Mouse (Mus musculus): ENCODE results near the gene Ccdc96. TPM values are rescaled to one million over a fixed set of nuclear protein-coding genes. Genes with fewer than 3 reads are reported as not detected.

The Ccdc96 gene
- polyA plus RNA-seq, 1 experiment from 2014 or later, result 3.0 TPM

DNA sequence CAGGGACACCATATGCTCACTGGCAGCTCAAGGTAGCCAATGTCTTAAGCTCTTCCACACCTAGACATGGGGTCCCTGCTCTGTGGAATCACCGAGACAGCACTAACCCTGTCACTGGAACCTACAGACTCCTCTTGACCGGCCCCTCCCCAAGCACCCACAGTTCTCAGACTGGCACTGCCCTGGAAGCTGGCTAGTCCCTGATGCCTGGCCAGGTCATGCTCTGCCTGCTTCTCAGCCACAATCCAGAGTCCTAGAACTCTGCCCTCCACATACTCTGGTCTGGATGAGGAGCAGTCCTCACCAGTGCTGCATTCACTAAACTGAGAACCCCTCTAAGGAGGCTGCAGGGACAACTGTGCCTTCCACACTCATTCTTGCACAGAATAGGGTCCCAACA lies 26.6 kb downstream of the Ccdc96 start:
- no peak for ATAC-seq (replicated peaks)
- Histone ChIP-seq H3K4me1 (no peaks in the 10 kb centered on the region), H3K36me3 (peaks cover 89% of the 10 kb centered on the region), H3K4me3 (no peak overlapping the region), H3K27me3 (no peaks in the 10 kb centered on the region), H3K4me2 (replicated peaks) (no peak overlapping the region), H3K9ac (replicated peaks) (no peak overlapping the region), H3K9me3 (no peaks in the 10 kb centered on the region), H3K27ac (replicated peaks) (no peak overlapping the region)
- WGBS, result 93% methylated on average over 2 of the region's 2 CpGs

DNA sequence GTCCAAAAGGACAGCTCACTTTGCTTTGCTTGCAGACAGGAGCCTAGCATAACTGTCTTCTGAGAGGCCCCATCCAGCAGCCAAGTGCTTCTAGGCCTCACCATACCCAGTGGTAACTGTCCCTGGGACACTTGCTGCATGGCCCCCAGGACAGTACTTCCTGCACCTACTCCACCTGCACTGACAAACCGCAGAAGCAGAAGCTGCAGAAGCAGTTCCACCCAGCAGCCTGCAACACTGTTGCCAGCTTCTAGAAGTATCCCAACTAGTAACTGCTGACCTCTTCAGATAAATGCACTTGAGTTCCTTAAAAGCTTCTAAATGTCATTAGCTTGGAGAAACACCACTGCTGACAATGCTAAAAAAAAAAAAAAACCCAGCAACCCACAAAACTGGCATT lies 30.7 kb downstream of the Ccdc96 start:
- Histone ChIP-seq H3K27ac (replicated peaks) (no peak overlapping the region), H3K27me3 (no peaks in the 10 kb centered on the region), H3K4me1 (no peaks in the 10 kb centered on the region), H3K9me3 (no peaks in the 10 kb centered on the region), H3K4me2 (replicated peaks) (no peak overlapping the region), H3K36me3 (peaks cover 91% of the 10 kb centered on the region), H3K4me3 (no peak overlapping the region), H3K9ac (replicated peaks) (no peak overlapping the region)
- WGBS, result 96% methylated on average over 1 of the region's 1 CpGs
- no peak for ATAC-seq (replicated peaks)

DNA sequence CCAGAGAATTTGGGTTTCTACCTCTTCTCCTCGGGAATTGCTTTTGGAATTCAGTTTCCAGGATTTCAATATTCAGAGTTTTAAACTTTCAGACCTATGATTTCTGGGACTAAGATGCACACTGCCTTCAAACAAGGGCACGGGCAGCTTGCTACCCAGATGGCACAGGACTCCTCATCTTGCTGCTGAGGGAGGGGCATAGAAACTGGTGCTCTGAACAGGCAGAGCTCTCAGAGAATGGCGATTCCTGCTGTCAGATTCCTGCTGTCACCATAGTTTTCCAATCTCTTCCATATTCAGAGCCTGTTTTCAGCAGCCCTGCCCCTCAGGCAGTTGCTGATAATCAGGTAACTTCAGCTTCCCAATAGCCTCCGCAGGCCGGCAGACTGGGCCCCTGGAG lies 31.2 kb downstream of the Ccdc96 start:
- Histone ChIP-seq H3K27me3 (no peaks in the 10 kb centered on the region), H3K9me3 (no peaks in the 10 kb centered on the region), H3K9ac (replicated peaks) (no peak overlapping the region), H3K4me1 (no peaks in the 10 kb centered on the region), H3K4me2 (replicated peaks) (no peak overlapping the region), H3K36me3 (peaks cover 91% of the 10 kb centered on the region), H3K27ac (replicated peaks) (no peak overlapping the region), H3K4me3 (no peak overlapping the region)
- 85% methylated on average over 5 of the region's 5 CpGs for WGBS
- ATAC-seq (replicated peaks), result no peak

DNA sequence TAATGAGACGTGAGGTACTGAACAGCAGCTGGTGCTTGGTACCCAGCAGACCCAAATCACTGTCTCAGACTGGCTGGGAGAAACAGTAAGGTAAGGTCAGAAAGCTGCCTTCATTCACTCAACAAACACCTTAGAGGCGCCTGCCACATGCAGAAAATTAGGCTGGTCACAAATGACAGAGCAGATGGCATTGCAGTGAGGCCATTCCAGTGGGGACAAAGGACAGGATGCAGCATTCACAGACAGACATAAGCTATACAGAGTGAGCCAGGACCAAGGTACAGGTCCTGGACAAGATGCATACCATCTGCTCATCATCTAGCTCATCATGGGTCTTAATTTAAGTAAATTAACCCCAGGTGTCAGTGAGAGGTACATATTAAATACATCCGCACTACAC lies 33.2 kb downstream of the Ccdc96 start:
- Histone ChIP-seq H3K27me3 (no peaks in the 10 kb centered on the region), H3K9me3 (no peaks in the 10 kb centered on the region), H3K36me3 (peaks cover 91% of the 10 kb centered on the region), H3K27ac (replicated peaks) (no peak overlapping the region), H3K9ac (replicated peaks) (no peak overlapping the region), H3K4me1 (no peaks in the 10 kb centered on the region), H3K4me3 (no peak overlapping the region), H3K4me2 (replicated peaks) (no peak overlapping the region)
- no peak for ATAC-seq (replicated peaks)
- WGBS, result 90% methylated on average over 3 of the region's 3 CpGs

DNA sequence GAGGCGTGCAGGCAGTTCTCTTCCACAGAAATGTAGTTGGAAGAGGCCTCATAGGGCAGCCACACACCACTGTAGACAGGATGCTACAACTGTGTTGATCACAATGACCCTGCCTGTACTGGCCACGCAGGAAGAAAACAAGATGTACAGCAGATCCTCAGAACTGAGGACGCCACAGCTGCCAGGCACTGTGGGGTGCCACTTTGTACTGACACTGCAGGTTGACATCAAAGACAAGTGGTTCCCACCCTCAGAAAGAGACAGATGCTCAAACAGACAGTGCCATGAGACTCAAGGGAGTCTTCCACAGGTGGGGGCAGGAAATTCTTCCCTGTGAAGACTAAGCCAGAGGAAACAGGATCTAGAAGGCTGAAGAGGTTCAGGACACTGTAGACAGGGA lies 35.4 kb downstream of the Ccdc96 start:
- Histone ChIP-seq H3K27ac (replicated peaks) (no peak overlapping the region), H3K4me2 (replicated peaks) (no peak overlapping the region), H3K4me1 (no peaks in the 10 kb centered on the region), H3K4me3 (no peak overlapping the region), H3K9ac (replicated peaks) (no peak overlapping the region), H3K9me3 (no peaks in the 10 kb centered on the region), H3K36me3 (peaks cover 87% of the 10 kb centered on the region), H3K27me3 (no peaks in the 10 kb centered on the region)
- 86% methylated on average over 3 of the region's 3 CpGs for WGBS
- no peak for ATAC-seq (replicated peaks)

DNA sequence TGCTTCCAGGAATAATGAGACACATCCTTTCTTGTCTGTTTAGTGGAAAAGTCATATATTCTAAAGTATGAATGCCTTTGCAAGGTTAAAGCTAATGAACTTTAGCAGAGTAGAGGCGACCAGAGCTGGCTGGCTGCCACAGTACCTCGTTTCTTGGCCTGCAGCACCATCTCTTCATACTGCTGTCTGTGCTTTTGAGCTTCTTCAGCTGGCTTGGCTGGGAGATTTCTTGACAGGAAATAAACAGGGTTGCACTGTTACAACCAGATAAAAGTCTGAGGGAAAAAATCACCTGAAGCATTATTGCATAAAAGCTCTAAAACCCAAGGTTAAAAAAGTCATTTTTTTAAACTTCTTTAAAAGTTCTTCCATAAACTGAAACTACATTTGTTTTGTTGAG lies 38.4 kb downstream of the Ccdc96 start:
- Histone ChIP-seq H3K4me3 (no peak overlapping the region), H3K4me1 (peaks cover 15% of the 10 kb centered on the region), H3K4me2 (replicated peaks) (no peak overlapping the region), H3K36me3 (peaks cover 65% of the 10 kb centered on the region), H3K27me3 (no peaks in the 10 kb centered on the region), H3K9me3 (no peaks in the 10 kb centered on the region), H3K27ac (replicated peaks) (no peak overlapping the region), H3K9ac (replicated peaks) (no peak overlapping the region)
- ATAC-seq (replicated peaks), result no peak
- 63% methylated on average over 2 of the region's 2 CpGs for WGBS

DNA sequence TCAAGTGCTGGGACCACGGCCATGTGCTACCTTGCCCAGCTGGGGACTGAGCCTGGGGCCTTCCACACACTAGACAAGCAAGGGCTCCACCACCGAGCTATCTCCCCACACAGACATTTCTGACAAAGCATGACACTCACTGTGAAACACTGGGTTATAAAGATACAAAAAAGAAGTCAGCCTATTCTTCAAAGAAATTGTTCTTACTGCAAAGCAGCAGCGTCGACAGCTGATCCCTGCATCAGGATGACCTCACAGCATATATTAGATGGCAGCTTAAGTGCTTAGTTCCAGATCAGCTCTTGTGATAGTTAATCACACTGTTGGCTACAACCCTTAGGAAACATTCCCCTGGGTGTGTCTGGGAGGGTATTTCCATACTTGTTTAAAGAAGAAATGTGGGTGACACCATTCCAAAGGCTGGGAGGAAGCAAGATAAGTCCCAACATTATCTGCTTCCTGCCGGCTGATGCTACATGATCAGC lies 38.9 kb downstream of the Ccdc96 start:
- Histone ChIP-seq H3K4me2 (replicated peaks) (no peak overlapping the region), H3K4me1 (peaks cover 20% of the 10 kb centered on the region), H3K9ac (replicated peaks) (no peak overlapping the region), H3K27me3 (no peaks in the 10 kb centered on the region), H3K4me3 (no peak overlapping the region), H3K36me3 (peaks cover 60% of the 10 kb centered on the region), H3K27ac (replicated peaks) (no peak overlapping the region), H3K9me3 (no peaks in the 10 kb centered on the region)
- WGBS, result 94% methylated on average over 5 of the region's 5 CpGs
- ATAC-seq (replicated peaks), result no peak

DNA sequence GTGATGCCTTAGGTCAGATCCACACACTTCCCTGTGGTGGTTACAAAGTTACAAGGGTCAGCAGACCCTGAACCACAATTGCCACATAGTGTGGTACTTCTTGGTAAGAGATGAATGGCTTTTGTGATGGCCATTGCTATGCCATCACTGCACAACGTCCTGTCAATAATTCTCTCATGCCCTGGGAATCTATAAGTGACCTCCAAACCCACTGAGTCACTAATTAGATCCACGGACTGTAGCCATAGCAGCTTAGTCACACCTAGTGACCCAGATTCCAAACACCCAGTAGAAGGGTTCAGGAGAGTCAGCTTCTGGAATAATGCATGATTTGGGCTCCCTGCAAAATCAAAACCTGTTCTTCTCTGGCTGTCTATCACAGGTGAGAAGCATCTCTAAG lies 40.8 kb downstream of the Ccdc96 start:
- WGBS, result 71% methylated on average over 2 of the region's 2 CpGs
- Histone ChIP-seq H3K36me3 (peaks cover 40% of the 10 kb centered on the region), H3K9me3 (no peaks in the 10 kb centered on the region), H3K9ac (replicated peaks) (no peak overlapping the region), H3K27ac (replicated peaks) (no peak overlapping the region), H3K4me3 (no peak overlapping the region), H3K4me2 (replicated peaks) (no peak overlapping the region), H3K27me3 (no peaks in the 10 kb centered on the region), H3K4me1 (peaks cover 34% of the 10 kb centered on the region)
- no peak for ATAC-seq (replicated peaks)

DNA sequence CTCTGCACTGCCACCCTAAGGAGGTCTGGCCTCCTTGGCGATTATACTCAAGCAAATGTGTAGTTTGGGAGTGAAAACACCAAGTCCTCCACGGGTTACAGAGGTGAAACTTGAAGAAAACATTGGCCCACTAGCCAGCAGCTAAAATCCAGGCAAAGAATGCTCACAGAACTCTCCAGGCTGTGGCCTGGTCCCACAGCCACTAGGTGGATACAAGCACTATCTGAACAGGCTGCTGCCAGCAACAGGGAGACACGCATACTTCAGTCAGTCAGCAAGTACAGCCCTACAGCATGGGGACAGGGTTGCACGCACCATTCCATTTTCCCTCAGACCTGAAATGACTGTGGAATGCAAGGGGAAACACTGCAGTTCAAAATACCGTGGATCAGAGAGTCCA lies 41.9 kb downstream of the Ccdc96 start:
- no peak overlapping the region for H3K4me2 ChIP-seq (replicated peaks)
- no peak overlapping the region for H3K4me3 ChIP-seq
- peaks cover 40% of the 10 kb centered on the region for H3K4me1 ChIP-seq
- no peak overlapping the region for H3K9ac ChIP-seq (replicated peaks)
- 78% methylated on average over 5 of the region's 5 CpGs for WGBS
- H3K27me3 ChIP-seq, result no peaks in the 10 kb centered on the region
- ATAC-seq (replicated peaks), result no peak
- no peaks in the 10 kb centered on the region for H3K9me3 ChIP-seq
- H3K36me3 ChIP-seq, result peaks cover 30% of the 10 kb centered on the region
- H3K27ac ChIP-seq (replicated peaks), result no peak overlapping the region

DNA sequence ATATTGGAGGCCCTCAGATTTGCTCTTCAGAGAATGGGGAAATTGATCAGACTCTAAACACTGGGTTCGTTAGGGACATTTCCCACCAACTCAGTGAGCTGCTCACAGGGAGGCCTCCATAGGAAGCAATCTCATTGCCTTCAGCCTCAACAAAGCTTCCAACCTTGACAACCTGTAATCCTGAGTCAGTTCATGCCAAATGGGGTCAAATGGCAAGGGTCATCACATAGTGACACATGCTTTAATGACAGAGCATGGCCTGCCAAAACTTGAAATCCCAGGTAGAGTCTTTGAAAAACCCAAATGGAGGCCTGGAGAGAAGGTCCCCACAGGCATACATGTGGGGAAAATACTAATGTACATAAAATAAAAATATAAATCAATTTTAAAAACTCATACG lies 42.5 kb downstream of the Ccdc96 start:
- Histone ChIP-seq H3K36me3 (peaks cover 23% of the 10 kb centered on the region), H3K4me2 (replicated peaks) (no peak overlapping the region), H3K27me3 (no peaks in the 10 kb centered on the region), H3K4me3 (no peak overlapping the region), H3K9ac (replicated peaks) (no peak overlapping the region), H3K27ac (replicated peaks) (no peak overlapping the region), H3K4me1 (peaks cover 40% of the 10 kb centered on the region), H3K9me3 (no peaks in the 10 kb centered on the region)
- ATAC-seq (replicated peaks), result no peak
- 70% methylated on average over 2 of the region's 2 CpGs for WGBS

DNA sequence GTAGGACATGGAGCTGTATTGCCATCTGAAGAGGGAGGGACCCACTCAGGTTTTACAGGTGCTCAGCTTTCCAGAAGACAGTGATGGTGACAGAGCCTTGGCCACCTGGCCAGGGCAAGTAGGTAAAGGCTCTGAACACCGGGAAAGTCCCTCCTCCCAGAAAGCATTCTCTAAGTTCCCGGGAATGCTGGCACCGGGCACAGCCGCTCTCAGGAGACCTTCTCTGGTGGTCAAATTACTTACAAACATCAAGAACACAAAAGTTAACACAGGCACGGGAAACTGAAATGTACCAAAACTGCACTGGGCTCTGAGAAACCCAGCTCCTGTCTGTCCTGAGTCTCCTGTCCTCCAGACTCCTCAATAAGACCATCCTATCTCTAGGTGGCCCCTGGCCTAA lies 45.3 kb downstream of the Ccdc96 start:
- peak overlapping the region; percentile 66 for H3K4me2 ChIP-seq (replicated peaks)
- peak overlapping the region; percentile 83 for H3K4me3 ChIP-seq
- H3K27ac ChIP-seq (replicated peaks), result peak overlapping the region; percentile 88
- WGBS, result 6% methylated on average over 5 of the region's 5 CpGs
- no peak for ATAC-seq (replicated peaks)
- no peaks in the 10 kb centered on the region for H3K27me3 ChIP-seq
- H3K9ac ChIP-seq (replicated peaks), result peak overlapping the region; percentile 91
- 0 out of 2 replicates have a peak, but pooled peaks cover 5% of the 10 kb centered on the region for H3K36me3 ChIP-seq
- H3K9me3 ChIP-seq, result no peaks in the 10 kb centered on the region
- peaks cover 40% of the 10 kb centered on the region for H3K4me1 ChIP-seq

DNA sequence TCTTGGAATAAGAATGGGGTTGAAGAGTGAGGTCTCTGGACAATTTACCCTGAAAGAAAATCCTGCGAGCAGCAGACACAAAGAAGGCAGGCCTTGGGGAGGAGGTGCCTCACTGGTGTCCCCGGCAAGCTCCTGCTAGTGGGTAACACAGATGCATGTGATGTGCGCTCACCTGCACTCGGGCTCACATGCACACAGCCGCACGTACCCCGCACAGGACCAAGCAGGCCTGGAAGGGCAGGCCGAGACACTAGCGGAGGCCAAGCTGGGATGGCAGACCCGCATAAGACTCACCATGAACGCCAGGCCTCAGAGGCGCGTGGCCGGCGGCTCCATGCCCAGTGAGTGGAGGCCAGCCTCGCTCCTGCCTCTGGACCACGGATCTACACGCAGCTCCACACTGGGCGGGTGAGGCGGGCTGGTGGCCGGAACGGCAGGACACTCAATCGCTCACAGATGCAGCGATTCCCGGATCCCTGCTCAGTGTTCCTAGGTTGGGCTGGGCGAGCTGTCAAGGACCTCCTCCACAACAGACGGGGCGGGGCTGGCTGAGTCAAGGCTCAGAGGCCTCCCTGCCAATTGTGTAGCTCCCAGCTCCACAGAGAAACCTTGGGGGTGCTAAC lies 45.9 kb downstream of the Ccdc96 start:
- H3K9me3 ChIP-seq, result no peaks in the 10 kb centered on the region
- ATAC-seq (replicated peaks), result peak; percentile 96
- peak overlapping the region; percentile 91 for H3K9ac ChIP-seq (replicated peaks)
- H3K4me3 ChIP-seq, result peak overlapping the region; percentile 83
- H3K4me2 ChIP-seq (replicated peaks), result peak overlapping the region; percentile 66
- no peaks in the 10 kb centered on the region for H3K36me3 ChIP-seq
- WGBS, result under 1% methylated on average over 26 of the region's 28 CpGs
- H3K27me3 ChIP-seq, result no peaks in the 10 kb centered on the region
- H3K4me1 ChIP-seq, result peaks cover 40% of the 10 kb centered on the region
- H3K27ac ChIP-seq (replicated peaks), result peak overlapping the region; percentile 88

DNA sequence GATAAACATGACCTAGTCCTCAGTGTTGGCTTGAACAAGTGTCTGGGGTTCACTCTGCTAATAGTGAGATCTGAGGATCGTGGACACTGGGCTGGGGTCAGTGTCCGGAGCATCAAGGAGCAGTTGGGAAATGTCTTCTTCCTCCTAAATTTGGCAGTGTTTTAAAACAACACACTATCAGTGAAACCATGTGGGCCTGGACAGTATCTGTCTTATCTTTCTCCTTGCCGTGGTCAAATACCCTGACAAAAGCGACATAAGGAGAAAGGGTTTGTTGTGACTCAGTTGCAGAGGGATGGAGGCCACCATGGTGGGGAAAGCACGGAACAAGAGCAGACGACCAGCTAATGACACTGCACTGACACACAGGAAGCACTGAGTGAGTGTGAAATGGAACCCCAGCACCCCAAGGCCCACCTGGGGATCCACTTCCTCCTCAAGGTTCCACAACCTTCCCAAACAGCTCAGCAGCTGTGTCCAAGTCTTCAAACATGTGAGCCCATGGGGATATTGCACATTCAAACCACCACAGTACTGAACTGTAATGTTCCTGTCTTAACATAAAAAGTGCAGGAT lies 50.2 kb downstream of the Ccdc96 start:
- 92% methylated on average over 6 of the region's 6 CpGs for WGBS
- Histone ChIP-seq H3K4me1 (peaks cover 8% of the 10 kb centered on the region), H3K27ac (replicated peaks) (no peak overlapping the region), H3K4me2 (replicated peaks) (no peak overlapping the region), H3K9me3 (no peaks in the 10 kb centered on the region), H3K9ac (replicated peaks) (no peak overlapping the region), H3K27me3 (no peaks in the 10 kb centered on the region), H3K36me3 (no peaks in the 10 kb centered on the region), H3K4me3 (no peak overlapping the region)
- ATAC-seq (replicated peaks), result no peak

Data from forebrain, embryonic 15.5 days (tissue).